Mouse (Mus musculus): ENCODE measurements around the gene Chp1. TPM values are rescaled to one million over a fixed set of nuclear protein-coding genes. Genes with fewer than 3 reads are reported as not detected.
A peak's percentile ranks its signal among the peaks of the same experiment; 100 is the strongest.
"Not testable (repeated sequence)": the region's sequence is repeated elsewhere in the genome, so short reads cannot be mapped to it uniquely, and the experiment has no call there.

The Chp1 gene
- polyA plus RNA-seq, 1 experiment from 2014 or later = 46.3 TPM

DNA sequence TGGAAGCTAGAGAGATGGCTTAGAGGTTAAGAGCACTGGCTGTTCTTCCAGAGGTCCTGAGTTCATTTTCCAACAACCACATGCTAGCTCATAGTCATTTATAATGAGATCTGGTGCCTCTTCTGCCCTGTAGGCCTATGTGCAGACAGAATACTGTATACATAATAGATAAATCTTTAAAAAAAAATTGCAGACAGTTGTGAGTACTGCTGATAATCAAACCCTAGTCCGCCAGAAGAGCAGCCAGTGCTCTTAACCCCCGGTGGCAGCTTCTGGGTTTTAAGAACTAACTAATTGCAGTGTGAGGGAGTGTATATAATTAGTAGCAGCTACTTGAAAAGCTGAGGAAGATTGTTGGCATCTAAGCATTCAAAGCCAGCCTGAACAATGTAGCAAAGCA lies 35.9 kb downstream of the Chp1 start:
- Histone ChIP-seq H3K27me3 (ENCODE audit: low read depth, poor library complexity, severe bottlenecking) (no peaks in the 10 kb centered on the region), H3K4me1 (no peaks in the 10 kb centered on the region), H3K36me3 (peaks cover 2% of the 10 kb centered on the region; the same call in 1 of the 2 replicates), H3K9me3 (replicated peaks) (no peaks in the 10 kb centered on the region), H3K4me3 (no peak overlapping the region), H3K27ac (replicated peaks) (no peak overlapping the region)
- DNase-seq (ENCODE audit: low spot score) = no peak
- 74% methylated on average over 2 of the region's 2 CpGs for WGBS

DNA sequence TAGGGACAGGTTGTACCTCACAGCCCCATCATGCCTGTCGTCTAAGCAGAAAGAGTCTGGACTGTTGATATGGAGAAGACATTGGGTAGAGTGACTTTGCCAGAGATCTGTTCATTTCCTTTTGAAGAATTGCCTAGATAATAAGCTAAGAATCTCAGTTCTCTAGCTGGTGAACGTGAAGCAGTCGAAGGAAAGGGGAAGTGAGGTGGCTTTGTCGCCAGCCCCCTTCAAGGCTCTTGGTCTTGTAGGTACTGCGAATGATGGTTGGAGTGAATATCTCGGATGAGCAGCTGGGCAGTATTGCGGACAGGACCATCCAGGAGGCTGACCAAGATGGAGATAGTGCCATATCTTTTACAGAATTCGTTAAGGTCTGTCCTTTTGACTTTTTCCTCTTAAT lies 36.8 kb downstream of the Chp1 start:
- Histone ChIP-seq H3K4me1 (no peaks in the 10 kb centered on the region), H3K36me3 (peaks cover 2% of the 10 kb centered on the region; the same call in 1 of the 2 replicates), H3K4me3 (no peak overlapping the region), H3K9me3 (replicated peaks) (no peaks in the 10 kb centered on the region), H3K27me3 (ENCODE audit: low read depth, poor library complexity, severe bottlenecking) (no peaks in the 10 kb centered on the region), H3K27ac (replicated peaks) (no peak overlapping the region)
- 92% methylated on average over 8 of the region's 8 CpGs for WGBS
- no peak for DNase-seq (ENCODE audit: low spot score)

DNA sequence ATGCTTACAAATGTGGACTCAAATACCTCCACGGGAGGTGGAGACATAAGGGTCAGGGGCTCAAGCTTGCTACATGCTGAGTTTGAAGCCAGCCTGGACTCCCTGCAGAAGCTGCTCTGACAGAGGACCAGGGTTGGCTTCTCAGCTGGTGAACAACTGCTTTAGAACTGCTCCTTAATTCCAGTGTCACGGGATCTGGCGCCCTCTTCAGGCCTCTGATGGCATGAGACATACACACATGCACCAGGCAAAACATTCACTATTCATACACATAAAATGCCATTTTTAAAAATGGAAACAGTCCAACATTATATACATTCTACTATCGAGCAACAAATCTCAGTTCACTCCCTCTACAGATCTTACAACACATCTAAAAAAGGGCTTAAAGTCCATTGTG lies 39.9 kb downstream of the Chp1 start:
- H3K9me3 ChIP-seq (replicated peaks) = no peaks in the 10 kb centered on the region
- H3K4me1 ChIP-seq = no peaks in the 10 kb centered on the region
- WGBS = 15% methylated on average over 4 of the region's 4 CpGs

DNA sequence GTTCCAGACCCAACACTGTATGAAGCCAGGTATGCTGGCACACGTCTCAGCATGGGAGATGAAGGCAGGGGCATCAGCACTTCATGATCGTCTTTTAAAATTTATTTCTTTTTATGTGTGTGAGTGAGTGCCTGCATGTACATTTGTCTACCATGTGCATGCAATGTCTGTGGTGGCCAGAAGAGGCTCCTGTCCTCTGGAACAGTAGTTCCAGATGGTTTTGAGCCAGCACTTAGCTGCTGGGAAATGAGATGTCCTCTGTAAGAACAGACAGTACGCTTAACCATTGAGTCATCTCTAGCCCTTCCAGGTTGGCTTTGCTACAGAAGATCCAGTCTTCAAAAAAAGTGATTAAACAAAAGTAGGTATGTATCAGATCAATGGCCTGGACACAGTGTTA lies 43.8 kb downstream of the Chp1 start:
- 90% methylated on average over 3 of the region's 3 CpGs for WGBS
- no peak overlapping the region for H3K27ac ChIP-seq (replicated peaks)
- H3K27me3 ChIP-seq (ENCODE audit: low read depth, poor library complexity, severe bottlenecking) = no peaks in the 10 kb centered on the region
- peaks cover 20% of the 10 kb centered on the region for H3K4me1 ChIP-seq
- no peak overlapping the region for H3K4me3 ChIP-seq
- no peak for DNase-seq (ENCODE audit: low spot score)
- no peaks in the 10 kb centered on the region for H3K9me3 ChIP-seq (replicated peaks)
- peaks cover 14% of the 10 kb centered on the region for H3K36me3 ChIP-seq

More for the DNA sequence above, 39.9 kb downstream of the Chp1 start:
- H3K27ac ChIP-seq (replicated peaks) = no peak overlapping the region
- no peaks in the 10 kb centered on the region for H3K27me3 ChIP-seq (ENCODE audit: low read depth, poor library complexity, severe bottlenecking)
- H3K4me3 ChIP-seq = no peak overlapping the region
- peaks cover 12% of the 10 kb centered on the region; the same call in 1 of the 2 replicates for H3K36me3 ChIP-seq
- peak; percentile 54 for DNase-seq (ENCODE audit: low spot score)

DNA sequence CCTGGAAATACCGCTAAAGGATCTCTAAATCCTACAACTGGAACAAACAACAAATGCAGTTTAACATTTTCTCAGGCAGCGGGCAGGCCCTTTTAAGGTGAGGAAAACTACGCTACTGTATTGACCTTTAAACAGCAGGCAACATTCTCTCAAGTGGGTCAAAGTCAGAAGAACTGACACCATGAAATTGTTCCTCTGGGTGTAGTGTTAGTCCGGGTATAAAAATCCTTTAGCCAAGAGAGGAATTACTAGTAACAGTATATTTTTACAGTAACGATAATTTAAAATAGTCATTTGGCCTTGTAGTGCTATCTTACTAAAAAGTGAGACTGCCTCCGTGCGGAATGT lies 46.2 kb downstream of the Chp1 start:
- no peaks in the 10 kb centered on the region for H3K9me3 ChIP-seq (replicated peaks)
- 12% methylated on average over 7 of the region's 7 CpGs for WGBS

DNA sequence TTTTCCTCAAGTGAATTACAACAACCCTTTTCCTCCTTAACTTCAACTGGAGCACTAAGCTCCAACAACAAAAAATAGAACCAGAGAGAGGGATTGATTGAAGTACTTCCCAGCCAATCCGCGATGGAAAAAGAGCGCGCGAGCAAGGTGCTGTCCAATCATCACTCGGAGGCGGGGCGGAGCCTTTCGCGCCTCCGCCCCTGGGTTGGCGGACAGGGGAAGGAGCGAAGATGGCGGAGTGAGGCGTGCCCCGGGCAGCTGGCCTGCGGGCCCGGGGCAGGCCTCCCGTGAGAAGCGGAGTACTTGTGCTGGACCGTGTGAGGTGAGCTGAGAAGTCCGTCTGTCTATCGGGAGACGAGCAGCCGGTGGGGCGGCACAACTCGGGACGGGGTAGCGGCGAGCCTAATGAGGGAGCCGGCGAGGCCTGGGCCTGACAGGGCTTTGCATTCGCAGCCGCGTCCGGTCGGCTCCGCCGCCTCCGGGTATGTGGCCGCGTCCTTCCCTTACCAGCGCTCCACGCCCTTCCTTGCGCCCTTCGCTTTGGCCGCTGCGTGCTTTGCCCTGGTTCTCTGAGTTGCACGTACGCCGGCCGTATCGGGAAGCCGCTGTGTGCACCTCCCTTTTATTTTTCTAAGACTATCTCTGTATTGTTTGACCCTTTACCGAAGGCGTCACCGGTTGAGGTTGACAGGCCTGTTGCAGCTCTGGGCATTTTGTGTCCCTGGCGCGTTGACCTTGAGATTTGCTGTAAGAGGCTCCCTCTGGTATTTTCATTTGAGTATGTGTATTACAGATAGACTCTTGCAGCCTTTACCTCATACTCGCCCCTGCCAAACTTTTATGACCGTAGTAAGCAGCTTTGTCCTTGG lies 46.9 kb downstream of the Chp1 start:
- no peaks in the 10 kb centered on the region for H3K27me3 ChIP-seq (ENCODE audit: low read depth, poor library complexity, severe bottlenecking)
- peaks cover 21% of the 10 kb centered on the region for H3K4me1 ChIP-seq
- H3K9me3 ChIP-seq (replicated peaks) = no peaks in the 10 kb centered on the region
- peaks cover 44% of the 10 kb centered on the region for H3K36me3 ChIP-seq
- under 1% methylated on average over 61 of the region's 61 CpGs for WGBS
- peak; percentile 95 for DNase-seq (ENCODE audit: low spot score)
- peak overlapping the region; percentile 97 for H3K27ac ChIP-seq (replicated peaks)
- H3K4me3 ChIP-seq = peak overlapping the region; percentile 98

More for the DNA sequence above, 46.2 kb downstream of the Chp1 start:
- Histone ChIP-seq H3K27ac (replicated peaks) (peak overlapping the region; percentile 97), H3K27me3 (ENCODE audit: low read depth, poor library complexity, severe bottlenecking) (no peaks in the 10 kb centered on the region), H3K4me3 (peak overlapping the region; percentile 98), H3K36me3 (peaks cover 37% of the 10 kb centered on the region), H3K4me1 (peaks cover 21% of the 10 kb centered on the region)
- peak; percentile 20 for DNase-seq (ENCODE audit: low spot score)

DNA sequence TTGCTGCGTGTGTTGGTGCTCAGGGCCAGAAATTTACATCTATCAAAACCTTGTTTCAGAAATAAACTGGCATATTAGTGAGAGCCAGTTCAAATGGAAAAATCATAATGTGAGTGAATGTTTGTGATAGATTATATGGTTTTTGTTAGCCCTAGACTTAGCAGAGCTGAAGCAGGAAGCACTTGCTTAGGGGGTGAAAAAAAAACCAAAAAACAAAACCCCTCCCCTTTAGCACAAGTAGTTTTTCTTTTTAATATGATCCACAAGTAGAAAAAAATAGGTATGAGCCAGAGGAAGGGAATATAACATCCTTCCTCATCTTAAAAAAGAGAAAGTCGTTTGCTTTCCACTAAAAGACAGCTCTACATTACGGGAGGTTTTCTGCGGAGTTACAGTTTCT lies 47.8 kb downstream of the Chp1 start:
- Histone ChIP-seq H3K4me3 (peak overlapping the region; percentile 98), H3K27ac (replicated peaks) (peak overlapping the region; percentile 97), H3K36me3 (peaks cover 53% of the 10 kb centered on the region), H3K27me3 (ENCODE audit: low read depth, poor library complexity, severe bottlenecking) (no peaks in the 10 kb centered on the region), H3K9me3 (replicated peaks) (no peaks in the 10 kb centered on the region), H3K4me1 (peaks cover 21% of the 10 kb centered on the region)
- DNase-seq (ENCODE audit: low spot score) = no peak
- 73% methylated on average over 4 of the region's 4 CpGs for WGBS

DNA sequence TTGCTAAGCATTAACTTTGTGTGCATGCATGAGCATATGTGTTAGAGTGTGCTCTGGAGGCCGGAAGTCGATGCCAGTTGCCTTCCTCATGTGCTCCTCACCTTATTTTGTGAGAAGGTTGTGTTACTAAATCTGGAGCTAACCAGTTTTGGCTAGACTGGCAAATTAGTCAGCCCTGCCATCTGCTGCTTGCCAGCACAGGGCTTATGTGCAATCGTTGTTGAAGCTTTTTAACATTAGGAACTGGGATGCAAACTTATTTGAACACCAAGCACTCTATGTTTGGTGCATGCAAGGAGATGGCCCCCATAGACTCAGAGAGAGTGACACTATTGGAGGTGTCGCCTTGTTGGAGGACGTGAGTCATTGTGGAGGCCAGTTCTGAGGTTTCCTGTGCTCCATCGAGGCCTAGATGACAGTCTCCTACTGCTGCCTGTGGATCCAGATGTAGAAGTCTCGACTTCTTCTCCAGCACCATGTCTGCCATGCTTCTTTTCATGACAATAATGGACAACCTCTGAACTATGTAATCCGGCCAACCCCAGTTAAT lies 49.4 kb downstream of the Chp1 start:
- H3K4me3 ChIP-seq = no peak overlapping the region
- no peaks in the 10 kb centered on the region for H3K9me3 ChIP-seq (replicated peaks)
- peaks cover 21% of the 10 kb centered on the region for H3K4me1 ChIP-seq
- no peak for DNase-seq (ENCODE audit: low spot score)
- H3K36me3 ChIP-seq = peaks cover 59% of the 10 kb centered on the region
- no peak overlapping the region for H3K27ac ChIP-seq (replicated peaks)
- no peaks in the 10 kb centered on the region for H3K27me3 ChIP-seq (ENCODE audit: low read depth, poor library complexity, severe bottlenecking)
- WGBS = 94% methylated on average over 8 of the region's 8 CpGs

DNA sequence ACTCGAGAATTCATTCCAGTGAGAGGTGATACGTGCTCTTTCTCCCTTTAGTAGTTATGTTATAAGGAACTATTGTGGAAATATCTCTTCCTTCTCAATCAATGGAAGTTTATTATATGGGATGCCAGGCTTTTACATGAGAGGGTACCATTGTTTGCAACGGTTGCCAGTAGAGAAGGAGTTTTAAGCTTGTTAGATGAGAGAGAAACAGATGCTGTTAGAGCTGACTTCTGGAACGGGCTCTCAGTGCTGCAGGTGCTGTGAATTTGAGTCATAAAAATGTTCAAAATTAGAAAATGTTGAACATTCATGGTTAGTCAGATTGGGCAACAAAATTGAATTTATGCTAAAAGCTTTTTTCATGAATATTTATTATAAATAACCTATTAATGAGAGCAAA lies 53.5 kb downstream of the Chp1 start:
- Histone ChIP-seq H3K27me3 (ENCODE audit: low read depth, poor library complexity, severe bottlenecking) (no peaks in the 10 kb centered on the region), H3K4me1 (peaks cover 3% of the 10 kb centered on the region), H3K36me3 (peaks cover 95% of the 10 kb centered on the region)

DNA sequence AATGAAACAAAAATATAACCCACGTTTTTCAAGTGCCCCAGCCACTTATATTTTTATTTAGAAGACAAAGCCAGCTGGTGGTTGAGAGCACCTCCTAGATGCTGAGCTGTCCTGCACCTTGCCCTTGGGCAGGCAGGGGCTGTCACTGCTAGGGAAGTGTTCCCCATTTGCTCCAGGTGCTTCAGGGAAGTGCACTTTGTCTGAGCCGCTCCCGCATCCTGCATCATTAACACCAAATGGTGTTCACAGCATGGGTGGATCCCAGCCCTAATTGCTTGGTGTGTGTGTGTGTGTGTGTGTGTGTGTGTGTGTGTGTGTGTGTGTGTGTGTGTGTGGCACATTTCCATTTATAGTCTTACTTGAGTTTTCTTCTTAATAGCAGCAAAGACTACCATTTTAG lies 54.1 kb downstream of the Chp1 start:
- not testable (repeated sequence) for H3K4me1 ChIP-seq; H3K27me3 ChIP-seq (ENCODE audit: low read depth, poor library complexity, severe bottlenecking); DNase-seq (ENCODE audit: low spot score); H3K27ac ChIP-seq (replicated peaks); H3K4me3 ChIP-seq; H3K9me3 ChIP-seq (replicated peaks)
- peaks cover 95% of the 10 kb centered on the region for H3K36me3 ChIP-seq
- WGBS = 86% methylated on average over 3 of the region's 3 CpGs

More for the DNA sequence above, 53.5 kb downstream of the Chp1 start:
- Histone ChIP-seq H3K4me3 (no peak overlapping the region), H3K9me3 (replicated peaks) (no peaks in the 10 kb centered on the region), H3K27ac (replicated peaks) (no peak overlapping the region)
- no peak for DNase-seq (ENCODE audit: low spot score)
- WGBS = 92% methylated on average over 4 of the region's 4 CpGs

DNA sequence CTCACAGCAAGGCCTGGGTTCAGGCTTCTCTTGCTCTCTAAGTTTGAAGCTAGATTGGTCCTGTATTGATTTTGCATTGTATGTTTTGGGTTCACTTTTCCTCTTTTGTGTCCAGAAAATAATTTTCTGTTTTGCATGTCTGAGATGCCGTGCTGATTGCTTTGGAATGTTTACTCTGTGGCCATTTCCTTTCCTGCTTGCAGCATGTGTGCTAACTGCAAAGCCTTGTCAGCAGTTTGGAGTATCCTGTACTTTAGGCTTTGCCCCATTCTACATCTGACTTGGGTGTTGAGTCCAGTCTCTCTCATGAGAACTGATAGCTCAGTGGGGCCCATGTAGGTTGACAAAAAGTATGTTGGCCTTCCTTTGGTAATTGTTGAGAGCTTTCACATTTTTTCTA lies 55.0 kb downstream of the Chp1 start:
- no peak overlapping the region for H3K4me3 ChIP-seq
- H3K27me3 ChIP-seq (ENCODE audit: low read depth, poor library complexity, severe bottlenecking) = no peaks in the 10 kb centered on the region
- 83% methylated on average over 1 of the region's 1 CpGs for WGBS
- H3K9me3 ChIP-seq (replicated peaks) = no peaks in the 10 kb centered on the region
- H3K27ac ChIP-seq (replicated peaks) = no peak overlapping the region
- DNase-seq (ENCODE audit: low spot score) = no peak
- H3K4me1 ChIP-seq = no peaks in the 10 kb centered on the region
- H3K36me3 ChIP-seq = peaks cover 95% of the 10 kb centered on the region

DNA sequence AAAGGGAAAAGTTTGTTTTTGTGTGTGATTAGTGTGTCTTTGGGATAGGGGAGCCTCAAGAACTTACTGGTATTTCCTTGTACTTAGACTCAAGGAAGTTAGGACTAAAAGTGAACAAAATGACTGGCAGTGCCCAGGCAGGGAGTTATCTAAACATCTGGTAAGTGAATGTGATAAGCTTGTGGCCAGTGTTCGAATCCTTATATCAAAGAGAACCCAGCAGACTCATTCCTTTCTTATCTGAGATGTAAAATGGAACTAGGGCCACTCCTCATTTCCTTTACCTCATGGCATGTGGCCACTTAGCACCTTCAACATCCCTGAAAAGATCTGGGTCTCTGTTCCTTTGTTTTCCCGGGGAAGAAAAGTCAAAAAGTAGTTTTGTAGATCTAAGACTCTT lies 56.4 kb downstream of the Chp1 start:
- Histone ChIP-seq H3K9me3 (replicated peaks) (no peaks in the 10 kb centered on the region), H3K4me3 (no peak overlapping the region), H3K36me3 (peaks cover 96% of the 10 kb centered on the region), H3K27me3 (ENCODE audit: low read depth, poor library complexity, severe bottlenecking) (no peaks in the 10 kb centered on the region), H3K27ac (replicated peaks) (no peak overlapping the region), H3K4me1 (no peaks in the 10 kb centered on the region)
- no peak for DNase-seq (ENCODE audit: low spot score)
- 79% methylated on average over 2 of the region's 2 CpGs for WGBS

DNA sequence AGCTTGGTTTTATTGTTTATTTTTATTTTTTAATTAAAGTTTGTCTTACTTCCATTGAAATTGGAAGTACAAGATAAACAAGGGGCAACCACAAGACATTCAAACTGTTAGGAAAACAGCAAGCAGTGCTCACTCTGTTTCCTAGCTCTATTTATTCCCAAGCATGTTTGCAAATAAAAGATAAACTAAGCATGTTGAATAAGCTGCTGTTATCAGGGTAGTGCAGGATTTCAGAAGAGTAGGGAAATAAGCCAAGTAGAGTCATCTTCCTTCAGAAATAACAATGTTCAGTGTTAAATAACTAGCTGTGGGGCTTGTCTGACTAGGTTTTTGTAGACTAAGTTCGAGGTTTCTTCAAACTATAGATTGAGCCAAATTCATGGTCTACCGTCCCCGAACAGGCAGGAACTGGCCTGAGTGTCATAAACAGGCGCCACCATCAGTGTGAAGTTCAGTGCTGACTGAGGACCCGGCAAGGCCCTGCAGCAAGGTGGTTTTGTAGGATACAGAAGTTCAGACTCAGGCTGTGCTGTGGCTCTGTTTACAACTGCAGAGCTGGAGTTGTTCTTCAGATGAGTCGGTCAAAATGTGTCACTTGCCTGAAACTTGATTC lies 58.0 kb downstream of the Chp1 start:
- no peak for DNase-seq (ENCODE audit: low spot score)
- 91% methylated on average over 6 of the region's 6 CpGs for WGBS
- Histone ChIP-seq H3K4me1 (no peaks in the 10 kb centered on the region), H3K27me3 (ENCODE audit: low read depth, poor library complexity, severe bottlenecking) (no peaks in the 10 kb centered on the region), H3K27ac (replicated peaks) (no peak overlapping the region), H3K36me3 (peaks cover 95% of the 10 kb centered on the region), H3K9me3 (replicated peaks) (no peaks in the 10 kb centered on the region), H3K4me3 (no peak overlapping the region)

Data from midbrain, embryonic 10.5 days (tissue).